Mouse (Mus musculus): ENCODE measurements around the gene Nr2e1. TPM values are rescaled to one million over a fixed set of nuclear protein-coding genes. Genes with fewer than 3 reads are reported as not detected.

The Nr2e1 gene
- polyA plus RNA-seq, 2 experiments = not detected

DNA sequence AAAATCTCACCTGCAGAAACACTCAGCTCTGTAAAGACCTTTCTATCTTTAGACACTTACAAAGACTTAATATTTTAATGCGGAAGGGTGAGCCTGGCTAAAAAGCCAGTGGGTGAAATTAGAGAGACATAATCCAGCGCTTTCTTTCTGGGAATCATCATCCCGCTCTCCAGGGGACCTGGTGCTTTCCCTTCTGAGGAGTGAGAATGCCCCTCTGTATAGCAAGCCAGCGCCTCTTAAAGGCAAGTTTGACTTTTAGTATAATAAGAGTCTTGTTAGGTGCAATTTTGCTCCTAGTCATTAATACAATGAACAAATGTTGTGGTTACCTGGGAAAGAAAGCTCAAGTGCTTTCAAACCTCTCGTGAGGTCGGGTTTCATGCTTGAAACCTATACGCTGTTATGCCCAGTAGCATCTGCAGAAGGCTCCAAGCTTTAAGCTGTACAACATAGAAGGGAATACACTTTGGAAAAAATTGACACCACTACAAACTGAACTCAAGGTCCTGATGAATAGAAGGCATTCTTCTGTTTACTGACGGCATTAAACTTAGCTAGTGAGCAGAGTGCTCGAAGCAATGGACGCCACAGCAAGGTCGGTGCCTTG lies 59.8 kb downstream of the Nr2e1 start:
- ATAC-seq (ENCODE audit: insufficient read depth) = no peak
- no peak overlapping the region for H3K9ac ChIP-seq (replicated peaks)
- H3K27ac ChIP-seq = no peak overlapping the region
- DNase-seq (ENCODE audit: low read depth in 3 of 3, low spot score in 3 of 3) = no peak
- no peaks in the 10 kb centered on the region for H3K9me3 ChIP-seq (ENCODE audit: control insufficient read depth, low read length)
- no peak for TF ChIP-seq EP300 (IDR thresholded peaks at IDR 0.05; ENCODE audit: low read depth)
- no peak for TF ChIP-seq CTCF (IDR thresholded peaks at IDR 0.05; ENCODE audit: low read depth)
- H3K4me3 ChIP-seq (ENCODE audit: insufficient read depth in 1 of 2, low read depth in 2 of 2, low read length in 2 of 2) = no peak overlapping the region
- H3K36me3 ChIP-seq (replicated peaks; ENCODE audit: control insufficient read depth, insufficient read depth, low read depth) = peaks cover 22% of the 10 kb centered on the region
- no peaks in the 10 kb centered on the region for H3K27me3 ChIP-seq (ENCODE audit: control insufficient read depth, insufficient read depth, low read length)
- 87% methylated on average over 11 of the region's 11 CpGs for WGBS (ENCODE audit: insufficient replicate concordance)
- no peak overlapping the region for H3K4me2 ChIP-seq (ENCODE audit: low read depth)
- H3K4me1 ChIP-seq (replicated peaks; ENCODE audit: control insufficient read depth in 2 of 2, insufficient read depth in 2 of 2, low read length in 1 of 2) = peaks cover 51 to 56% of the 10 kb centered on the region in 2 experiments

GRCm38 (mm10) chr10:42522912-42523311 lies 60.5 kb downstream of the Nr2e1 start:
- H3K27ac ChIP-seq = no peak overlapping the region; the same call in 1 of the 2 replicates
- whole genome bisulfite sequencing (ENCODE audit: insufficient replicate concordance) = 72% methylated on average over 2 of the region's 2 CpGs
- ATAC-seq (ENCODE audit: insufficient read depth) (no peak), DNase-seq (ENCODE audit: low read depth in 3 of 3, low spot score in 3 of 3) (no peak)
- H3K27me3 ChIP-seq (ENCODE audit: control insufficient read depth, insufficient read depth, low read length) = no peaks in the 10 kb centered on the region
- TF ChIP-seq CTCF (IDR thresholded peaks at IDR 0.05; ENCODE audit: low read depth) (no peak), EP300 (IDR thresholded peaks at IDR 0.05; ENCODE audit: low read depth) (no peak)
- no peak overlapping the region for H3K4me3 ChIP-seq (ENCODE audit: insufficient read depth in 1 of 2, low read depth in 2 of 2, low read length in 2 of 2)
- H3K36me3 ChIP-seq (replicated peaks; ENCODE audit: control insufficient read depth, insufficient read depth, low read depth) = peaks cover 15% of the 10 kb centered on the region
- H3K4me1 ChIP-seq (replicated peaks; ENCODE audit: control insufficient read depth in 2 of 2, insufficient read depth in 2 of 2, low read length in 1 of 2) = peaks cover 57 to 60% of the 10 kb centered on the region in 2 experiments
- no peak overlapping the region for H3K4me2 ChIP-seq (ENCODE audit: low read depth)
- no peaks in the 10 kb centered on the region for H3K9me3 ChIP-seq (ENCODE audit: control insufficient read depth, low read length)
- no peak overlapping the region for H3K9ac ChIP-seq (replicated peaks)

- WGBS (ENCODE audit: insufficient replicate concordance) = 12% methylated on average over 5 of the region's 5 CpGs
- ATAC-seq (ENCODE audit: insufficient read depth) (peak; percentile 59; the same call in 1 of the 2 replicates), DNase-seq (ENCODE audit: low read depth in 3 of 3, low spot score in 3 of 3) (no peak)
- H3K27ac ChIP-seq = peak overlapping the region; percentile 78
- TF ChIP-seq CTCF (IDR thresholded peaks at IDR 0.05; ENCODE audit: low read depth) (no peak), EP300 (IDR thresholded peaks at IDR 0.05; ENCODE audit: low read depth) (no peak)
- no peak overlapping the region for H3K4me3 ChIP-seq (ENCODE audit: insufficient read depth in 1 of 2, low read depth in 2 of 2, low read length in 2 of 2)
- H3K9me3 ChIP-seq (ENCODE audit: control insufficient read depth, low read length) = no peaks in the 10 kb centered on the region
- H3K4me2 ChIP-seq (ENCODE audit: low read depth) = peak overlapping the region; percentile 11; the same call in 1 of the 2 replicates
- H3K9ac ChIP-seq (replicated peaks) = peak overlapping the region; percentile 31
- H3K36me3 ChIP-seq (replicated peaks; ENCODE audit: control insufficient read depth, insufficient read depth, low read depth) = peaks cover 7% of the 10 kb centered on the region
- no peaks in the 10 kb centered on the region for H3K27me3 ChIP-seq (ENCODE audit: control insufficient read depth, insufficient read depth, low read length)
- H3K4me1 ChIP-seq (replicated peaks; ENCODE audit: control insufficient read depth in 2 of 2, insufficient read depth in 2 of 2, low read length in 1 of 2) = peaks cover 60 to 62% of the 10 kb centered on the region in 2 experiments
Measured at GRCm38 (mm10) chr10:42521315-42521981, 62.0 kb downstream of the Nr2e1 start.

DNA sequence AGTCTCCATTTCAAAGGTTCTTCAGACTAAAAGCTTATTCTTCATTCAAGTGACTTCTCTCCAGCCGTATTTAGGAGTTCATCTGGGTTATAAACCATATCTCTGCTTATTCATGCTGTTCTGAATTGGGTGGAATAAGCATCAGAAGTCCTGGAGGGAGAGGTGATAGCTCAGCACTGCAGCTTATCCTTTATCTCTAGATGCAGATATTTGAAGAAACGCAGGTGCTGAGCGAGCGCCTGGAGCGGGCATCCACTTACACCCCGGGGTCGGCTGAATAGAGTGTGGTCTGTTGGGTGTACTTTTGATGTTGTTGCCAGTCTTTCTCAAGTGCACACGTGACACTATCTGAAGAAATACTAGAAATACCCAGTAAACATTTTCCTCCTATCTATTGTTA lies 65.1 kb downstream of the Nr2e1 start:
- DNase-seq (ENCODE audit: low read depth in 3 of 3, low spot score in 3 of 3) = no peak
- Histone ChIP-seq H3K36me3 (replicated peaks; ENCODE audit: control insufficient read depth, insufficient read depth, low read depth) (peaks cover 5% of the 10 kb centered on the region), H3K9me3 (ENCODE audit: control insufficient read depth, low read length) (no peaks in the 10 kb centered on the region), H3K27me3 (ENCODE audit: control insufficient read depth, insufficient read depth, low read length) (no peaks in the 10 kb centered on the region), H3K9ac (replicated peaks) (peak overlapping the region; percentile 52), H3K27ac (peak overlapping the region; percentile 56), H3K4me3 (ENCODE audit: insufficient read depth in 1 of 2, low read depth in 2 of 2, low read length in 2 of 2) (no peak overlapping the region), H3K4me2 (ENCODE audit: low read depth) (peak overlapping the region; percentile 48), H3K4me1 (replicated peaks; ENCODE audit: control insufficient read depth in 2 of 2, insufficient read depth in 2 of 2, low read length in 1 of 2) (peaks cover 56% of the 10 kb centered on the region in 2 experiments)
- ATAC-seq (ENCODE audit: insufficient read depth) = peak; percentile 78
- WGBS (ENCODE audit: insufficient replicate concordance) = 14% methylated on average over 8 of the region's 8 CpGs
- TF ChIP-seq CTCF (IDR thresholded peaks at IDR 0.05; ENCODE audit: low read depth) (no peak), EP300 (IDR thresholded peaks at IDR 0.05; ENCODE audit: low read depth) (peak; percentile 80)

DNA sequence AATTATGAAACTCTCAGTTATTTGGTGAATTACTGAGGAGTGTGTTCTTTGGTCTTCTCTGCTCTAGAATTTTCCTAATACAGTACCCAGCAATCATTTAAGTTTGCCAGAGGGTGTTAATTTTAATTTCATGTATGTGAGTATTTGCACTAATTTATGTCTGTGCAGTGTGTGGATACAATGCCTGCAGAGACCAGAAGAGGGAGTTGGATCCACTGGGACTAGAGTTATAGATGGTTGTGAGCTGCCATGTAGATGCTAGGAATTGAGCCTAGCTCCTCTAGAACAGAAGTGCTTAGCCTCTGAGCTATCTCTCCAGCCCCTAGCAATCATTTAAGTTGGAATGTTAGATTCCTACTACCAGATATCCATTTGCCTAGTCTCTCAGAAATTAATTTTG lies 69.3 kb downstream of the Nr2e1 start:
- Histone ChIP-seq H3K9ac (replicated peaks) (no peak overlapping the region; the same call in 1 of the 2 replicates), H3K27ac (no peak overlapping the region), H3K4me2 (ENCODE audit: low read depth) (no peak overlapping the region), H3K27me3 (ENCODE audit: control insufficient read depth, insufficient read depth, low read length) (no peaks in the 10 kb centered on the region), H3K9me3 (ENCODE audit: control insufficient read depth, low read length) (no peaks in the 10 kb centered on the region), H3K36me3 (replicated peaks; ENCODE audit: control insufficient read depth, insufficient read depth, low read depth) (peaks cover 7% of the 10 kb centered on the region), H3K4me1 (replicated peaks; ENCODE audit: control insufficient read depth in 2 of 2, insufficient read depth in 2 of 2, low read length in 1 of 2) (peaks cover 58 to 64% of the 10 kb centered on the region in 2 experiments), H3K4me3 (ENCODE audit: insufficient read depth in 1 of 2, low read depth in 2 of 2, low read length in 2 of 2) (no peak overlapping the region)
- ATAC-seq (ENCODE audit: insufficient read depth) = no peak
- DNase-seq (ENCODE audit: low read depth in 3 of 3, low spot score in 3 of 3) = no peak
- TF ChIP-seq EP300 (IDR thresholded peaks at IDR 0.05; ENCODE audit: low read depth) (no peak), CTCF (IDR thresholded peaks at IDR 0.05; ENCODE audit: low read depth) (peak; percentile 51)

Other genes starting within 250 kb of the Nr2e1 start
- 1.2 and 1.8 TPM in 2 replicates for gene Afg1l, start 105.1 kb downstream of the Nr2e1 start, polyA plus RNA-seq (2012; rRNA removed)
- 2.2 and 3.0 TPM in 2 replicates for gene Afg1l, start 105.1 kb downstream of the Nr2e1 start, polyA plus RNA-seq (2014; fragmentation: Nextera tagmentation; extraction: Ambion mirVana)
- 183 and 186 TPM in 2 replicates for gene Snx3, start 81.6 kb downstream of the Nr2e1 start, polyA plus RNA-seq (2012; rRNA removed)
- 208 and 230 TPM in 2 replicates for gene Snx3, start 81.6 kb downstream of the Nr2e1 start, polyA plus RNA-seq (2014; fragmentation: Nextera tagmentation; extraction: Ambion mirVana)
- 6.2 and 7.0 TPM in 2 replicates for gene Ostm1, start 190 bp upstream of the Nr2e1 start, polyA plus RNA-seq (2012; rRNA removed)
- gene Ostm1, start 190 bp upstream of the Nr2e1 start, polyA plus RNA-seq (2014; fragmentation: Nextera tagmentation; extraction: Ambion mirVana) = 14.3 and 17.2 TPM in 2 replicates
- 5.1 and 10.7 TPM in 2 replicates for gene Sec63, start 177.9 kb upstream of the Nr2e1 start, polyA plus RNA-seq (2012; rRNA removed)
- gene Sec63, start 177.9 kb upstream of the Nr2e1 start, polyA plus RNA-seq (2014; fragmentation: Nextera tagmentation; extraction: Ambion mirVana) = 6.9 and 7.5 TPM in 2 replicates

Measured in liver, embryonic 14.5 days (tissue).